Mouse (Mus musculus) CD8-positive naive resting alpha-beta T cell, adult 2 months (primary cell): ENCODE results near the gene Frmd6.
A peak's percentile ranks its signal among the peaks of the same experiment; 100 is the strongest.

ENCODE experiments used
- DNase-seq, 2 experiments: peaks; one replicate each; pipeline ENCODE4 v3.0.0; 2022; ENCODE audit warnings: low read depth in 2 of 2, low spot score in 2 of 2

Frmd6 gene

DNA sequence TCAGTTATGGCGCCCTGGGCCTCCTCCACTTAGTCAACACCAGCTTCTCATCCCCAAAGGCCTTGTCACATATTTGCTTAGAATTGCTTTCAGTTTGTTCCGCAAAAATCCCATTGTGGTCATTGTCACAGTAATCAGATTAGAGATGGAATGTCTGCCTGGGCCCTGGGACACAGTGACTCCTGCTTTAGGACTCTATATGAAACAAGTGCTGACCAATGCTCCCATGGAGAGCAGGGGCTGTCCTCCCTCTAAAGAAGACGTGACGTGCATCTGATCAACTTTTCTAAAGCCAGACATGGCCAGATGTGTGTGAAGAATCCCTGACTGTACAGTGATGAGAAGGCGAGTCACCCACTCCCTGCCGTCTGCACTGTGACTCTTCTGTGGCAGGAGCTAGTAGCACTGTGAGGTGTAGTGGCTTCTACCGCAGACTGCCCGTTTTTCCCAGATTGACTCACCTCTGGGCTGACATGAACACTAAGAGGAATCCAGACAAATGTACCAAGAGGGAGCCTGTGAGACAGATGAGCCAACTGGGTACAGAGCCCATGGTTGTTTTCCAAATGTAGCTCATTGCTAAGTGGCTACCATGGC is 65.7 kb downstream of the Frmd6 start:
- no peak for DNase-seq

DNA sequence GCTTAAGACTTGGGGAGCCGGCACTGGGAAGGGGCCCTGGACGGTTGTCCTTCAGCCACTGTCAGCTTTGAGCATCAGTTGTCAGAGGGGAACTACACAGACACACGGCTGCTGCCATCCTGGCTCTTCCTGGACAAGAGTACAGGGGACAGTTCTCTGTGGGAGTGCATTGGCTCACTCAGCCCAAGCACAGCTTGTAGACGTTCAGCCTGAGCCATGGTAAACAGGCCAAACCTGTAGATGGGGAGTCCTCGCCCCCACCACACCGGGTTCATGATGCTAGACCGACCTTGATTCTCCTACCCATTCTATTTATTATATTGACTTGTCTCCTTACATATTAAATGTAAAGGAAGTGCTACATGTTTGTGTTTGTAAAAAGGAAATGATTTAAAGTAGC is 70.0 kb downstream of the Frmd6 start:
- DNase-seq, result no peak

DNA sequence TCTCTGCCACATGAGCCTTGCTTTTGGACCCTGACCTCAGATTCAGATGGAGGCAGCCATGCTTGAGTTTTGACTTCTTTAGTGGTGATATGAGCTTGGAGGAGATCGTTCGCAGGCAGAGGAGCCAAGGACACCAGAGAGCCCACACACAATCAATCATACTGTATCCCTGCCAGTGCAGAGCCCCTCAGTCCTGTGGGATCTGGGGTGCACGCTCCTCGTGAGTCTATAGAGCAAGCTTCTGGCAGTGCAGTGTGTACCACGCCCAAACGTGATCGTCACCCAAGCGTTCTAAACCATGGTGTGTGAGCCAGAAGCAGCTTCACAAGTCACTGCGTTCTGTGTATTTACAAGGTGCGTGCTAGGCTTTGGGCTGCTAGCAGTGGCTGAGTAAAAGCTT is 70.8 kb downstream of the Frmd6 start:
- no peak for DNase-seq

DNA sequence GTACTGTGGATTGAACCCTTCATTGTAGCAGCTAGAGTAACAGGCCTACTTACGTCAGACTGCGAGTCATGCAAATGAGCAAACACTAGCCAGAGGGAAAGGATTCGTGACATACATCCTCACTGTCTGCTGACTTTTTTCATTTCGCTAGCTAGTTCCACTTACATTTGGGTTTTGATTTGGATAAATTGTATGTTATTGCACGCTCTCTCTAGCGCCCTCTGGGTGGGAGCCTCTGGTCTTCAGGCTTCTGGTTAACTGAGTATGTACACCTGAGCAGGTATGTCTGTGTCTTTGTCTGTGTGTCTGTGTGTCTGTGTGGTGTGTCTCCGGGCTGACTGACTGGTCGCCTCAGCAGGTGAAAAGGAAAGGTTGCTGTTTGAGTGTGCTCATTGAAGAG is 72.1 kb downstream of the Frmd6 start:
- no peak for DNase-seq

DNA sequence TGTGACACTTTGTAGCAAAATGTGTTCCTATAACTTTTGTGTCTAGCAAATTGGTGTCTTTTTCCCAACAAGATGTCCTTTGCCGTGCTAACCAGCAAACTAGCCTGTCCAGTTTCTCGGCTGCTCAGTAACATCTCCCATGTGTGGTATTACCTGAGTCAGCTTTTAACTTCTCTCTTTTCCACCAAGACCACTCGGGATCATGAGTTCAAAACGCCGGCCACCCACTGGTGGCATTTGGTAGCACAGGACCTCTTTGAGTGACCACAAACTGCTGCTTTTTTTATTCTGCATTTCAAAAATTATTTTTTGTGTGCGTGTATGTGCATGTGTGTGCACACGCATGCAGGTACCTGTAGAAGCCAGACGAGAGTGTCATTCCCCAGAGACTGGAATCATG is 73.1 kb downstream of the Frmd6 start:
- no peak for DNase-seq

DNA sequence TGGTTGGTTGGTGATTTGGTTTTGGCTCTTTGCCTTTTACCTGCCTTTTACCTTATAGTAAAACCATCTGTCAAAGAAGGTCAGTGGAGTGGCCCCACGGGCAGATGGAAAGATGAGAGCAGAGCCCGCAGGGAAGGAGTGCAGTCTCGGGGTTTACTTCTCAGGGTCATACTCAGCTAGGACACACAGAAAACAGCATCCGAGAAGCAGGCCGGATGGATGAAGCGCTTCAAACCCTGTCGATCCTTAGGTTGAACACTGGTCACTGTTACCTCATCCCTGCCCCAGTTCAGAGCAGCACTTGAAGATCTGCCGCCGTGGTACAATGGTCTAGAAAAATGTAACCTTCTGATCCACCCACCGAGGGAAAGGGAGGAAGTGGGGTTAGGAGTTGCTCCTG is 79.2 kb downstream of the Frmd6 start:
- no peak for DNase-seq

DNA sequence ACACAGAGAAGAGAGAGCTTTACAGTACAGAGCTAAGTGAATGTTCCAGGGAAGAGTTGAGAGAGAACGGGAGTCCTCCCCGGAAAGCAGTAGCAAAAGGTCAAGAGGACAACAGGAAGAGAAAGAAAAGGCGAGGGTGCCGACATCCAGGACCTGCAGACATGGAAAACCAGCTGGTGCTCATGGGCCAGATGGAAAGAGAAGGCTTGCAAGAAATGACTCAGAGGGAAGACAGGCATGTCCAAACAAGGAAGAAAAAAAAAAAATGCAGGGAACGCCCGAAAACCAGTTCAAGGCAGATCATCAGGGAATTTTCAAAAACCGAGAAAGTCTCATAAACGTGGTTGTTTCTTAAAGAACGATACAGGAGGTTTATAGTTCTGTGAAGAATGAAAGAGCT is 81.6 kb downstream of the Frmd6 start:
- DNase-seq, result no peak

DNA sequence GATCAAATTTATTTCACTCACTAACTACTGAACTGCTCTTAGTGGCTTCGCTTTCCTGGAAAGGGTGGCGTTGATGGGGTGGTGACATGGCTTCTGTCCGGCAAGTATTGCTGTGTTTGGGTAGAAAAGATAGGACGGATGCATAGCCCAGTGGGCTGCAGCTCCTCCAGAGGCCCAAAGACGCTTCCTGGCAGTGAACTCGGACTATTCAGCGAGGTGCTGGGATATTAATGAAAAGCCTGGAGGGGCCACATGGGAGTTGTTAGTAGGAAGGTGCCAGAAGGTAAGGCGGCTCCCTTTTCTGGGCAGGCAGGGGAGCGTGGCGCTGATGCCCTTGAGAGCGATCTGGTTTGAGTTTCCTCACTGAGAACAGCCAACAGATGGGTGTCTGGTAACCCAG is 82.3 kb downstream of the Frmd6 start:
- no peak for DNase-seq

DNA sequence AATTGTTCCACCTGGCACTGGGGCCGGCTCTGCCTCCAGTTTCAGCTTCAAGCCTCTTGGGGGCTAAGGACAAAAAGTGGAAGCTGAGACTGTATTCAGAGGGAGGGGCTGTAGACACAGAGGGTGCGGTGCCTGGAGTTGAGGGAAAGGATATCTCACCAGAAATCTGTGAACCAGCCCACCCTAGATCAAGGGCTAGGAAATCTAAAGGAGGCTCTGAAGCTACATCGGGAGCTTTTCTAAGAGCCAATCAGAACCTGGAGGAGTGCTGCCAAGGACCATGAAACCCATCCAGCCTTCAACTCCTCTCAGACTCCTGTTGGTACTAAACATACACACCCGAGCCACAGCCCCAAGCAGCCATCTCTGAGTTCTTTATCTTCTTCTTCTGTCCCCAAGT is 82.8 kb downstream of the Frmd6 start:
- DNase-seq, result no peak

DNA sequence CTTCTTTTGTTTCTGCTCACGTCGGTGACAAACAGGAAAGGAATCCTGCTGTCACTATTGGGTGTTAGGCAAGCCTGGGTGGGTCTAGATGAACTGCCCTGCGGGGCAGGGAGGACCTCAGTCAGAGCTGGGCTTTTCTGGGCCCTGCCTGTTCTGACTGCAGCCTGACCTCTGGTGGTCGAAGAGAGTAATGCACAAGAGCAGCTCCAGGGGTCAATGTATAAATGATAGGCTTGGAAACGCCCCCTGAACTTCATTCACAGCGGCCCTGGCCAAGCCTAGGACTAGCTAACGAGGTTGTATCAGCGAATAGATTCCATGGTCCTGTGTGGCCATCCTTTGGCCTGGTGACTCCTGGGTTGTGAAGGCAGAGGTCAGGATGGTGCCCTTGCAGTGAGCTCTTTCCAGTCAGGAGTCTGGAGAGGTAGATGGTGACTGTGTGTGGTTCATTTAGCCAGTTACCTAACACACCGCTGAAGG is 85.0 kb downstream of the Frmd6 start:
- peak; percentile 66 to 75 for DNase-seq

DNA sequence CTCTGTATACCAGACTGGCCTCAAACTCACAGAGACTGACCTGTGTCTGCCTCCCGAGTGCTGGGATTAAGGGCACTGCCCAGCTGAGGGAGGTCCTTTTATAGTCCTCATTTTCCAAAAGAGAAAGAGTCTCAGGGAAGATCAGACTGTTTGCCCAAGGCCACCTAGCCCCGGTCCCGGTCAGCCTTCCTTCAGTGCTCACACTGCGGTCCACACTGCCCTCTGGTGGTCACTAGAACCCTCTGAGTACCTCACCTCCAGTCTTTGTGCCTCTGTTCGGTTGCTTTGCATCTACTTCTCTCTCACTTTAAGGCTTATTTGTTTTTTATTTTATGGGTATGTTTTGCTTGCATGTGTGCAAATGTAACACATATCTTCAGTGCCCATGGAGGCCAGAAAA is 85.7 kb downstream of the Frmd6 start:
- peak; percentile 43 to 58 for DNase-seq

DNA sequence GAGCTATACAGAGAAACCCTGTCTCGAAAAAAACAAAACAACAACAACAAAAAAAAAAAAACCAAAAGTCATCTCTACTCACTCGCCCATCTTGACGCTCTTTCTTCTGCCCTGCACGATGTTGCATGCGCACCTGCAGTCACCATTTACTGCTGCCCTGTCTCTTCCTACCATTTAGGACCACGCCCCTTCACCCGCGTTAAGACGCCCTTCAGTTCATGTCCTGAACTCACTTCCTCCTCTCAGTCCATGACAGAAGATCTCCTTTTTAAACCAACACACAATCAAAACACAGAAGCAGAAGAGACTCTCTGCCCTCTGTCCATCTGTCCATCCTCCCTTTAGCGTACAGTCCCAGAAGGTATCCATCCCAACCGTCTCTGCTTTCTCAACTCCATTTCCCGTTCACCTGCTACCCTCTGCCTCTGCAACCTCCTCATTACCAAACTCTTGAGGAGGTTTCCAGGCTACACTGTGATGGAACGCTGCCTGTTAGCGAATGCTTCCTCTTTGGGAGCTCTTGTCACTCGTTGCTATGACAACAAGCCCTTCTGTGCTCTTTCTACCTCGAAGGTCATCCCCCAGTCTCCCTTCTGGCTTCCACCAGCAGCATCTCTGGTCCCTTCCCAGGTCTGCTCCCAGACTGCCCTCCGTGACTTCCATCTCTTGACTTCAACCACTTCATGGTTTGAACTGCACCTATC is 86.5 kb downstream of the Frmd6 start:
- DNase-seq, result no peak

DNA sequence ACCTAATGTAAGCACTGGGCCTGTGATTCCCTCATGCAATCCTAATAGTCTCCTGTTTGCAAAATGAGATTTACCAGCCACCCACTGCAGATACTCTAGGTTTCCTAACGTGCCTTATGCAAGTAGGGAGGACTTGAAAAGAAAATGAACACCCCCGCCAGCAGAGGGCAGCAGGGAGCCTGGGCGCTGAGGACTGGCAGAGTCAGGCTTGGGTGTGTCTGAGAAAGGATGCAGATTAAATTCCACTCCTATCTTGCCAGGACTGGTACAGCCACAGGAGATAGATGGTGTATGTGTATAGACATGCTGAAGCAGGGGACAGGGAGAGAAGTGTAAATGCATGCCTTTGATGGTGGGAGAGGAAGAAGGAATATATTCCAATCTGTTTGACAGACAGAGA is 88.1 kb downstream of the Frmd6 start:
- DNase-seq, result peak; percentile 83 to 89

DNA sequence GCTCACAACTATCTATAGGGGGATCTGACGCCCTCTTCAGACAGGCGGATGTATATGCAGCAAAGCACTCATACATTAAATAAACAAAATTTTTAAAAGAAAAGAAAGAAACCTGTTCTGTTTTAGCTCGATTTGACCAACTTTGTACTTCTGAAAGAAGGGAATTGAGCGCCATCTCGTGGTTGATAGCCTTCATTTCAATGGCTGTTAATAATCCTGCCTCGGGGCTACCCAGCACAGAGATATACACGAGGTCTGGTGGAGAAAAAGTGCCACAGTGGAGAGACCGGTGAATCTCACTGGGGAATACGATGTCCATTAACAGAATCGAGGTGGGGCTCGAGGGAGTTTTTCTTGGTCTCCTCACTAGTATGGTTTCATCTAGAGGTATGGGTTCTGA is 89.1 kb downstream of the Frmd6 start:
- peak in 1 of 2 experiments; percentile 47 for DNase-seq

DNA sequence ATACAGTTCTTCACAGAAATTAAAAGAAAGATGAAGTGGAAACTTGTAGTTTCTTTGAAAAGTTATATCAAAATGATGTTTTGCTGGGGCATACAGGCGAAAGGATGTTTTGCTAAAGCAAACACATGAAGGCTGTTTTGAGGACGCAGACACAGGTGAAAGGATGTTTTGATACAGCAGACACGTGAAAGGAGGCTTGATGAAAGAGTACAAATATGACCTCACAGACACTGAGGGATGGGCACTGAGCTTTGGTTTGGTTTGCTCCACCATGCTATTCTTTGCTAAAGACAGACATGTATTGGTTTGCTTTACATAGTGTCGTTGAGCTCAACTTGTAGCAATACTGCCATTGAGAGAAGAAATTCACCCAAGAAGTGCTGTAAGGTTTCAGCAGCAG is 104.5 kb downstream of the Frmd6 start:
- DNase-seq, result no peak

DNA sequence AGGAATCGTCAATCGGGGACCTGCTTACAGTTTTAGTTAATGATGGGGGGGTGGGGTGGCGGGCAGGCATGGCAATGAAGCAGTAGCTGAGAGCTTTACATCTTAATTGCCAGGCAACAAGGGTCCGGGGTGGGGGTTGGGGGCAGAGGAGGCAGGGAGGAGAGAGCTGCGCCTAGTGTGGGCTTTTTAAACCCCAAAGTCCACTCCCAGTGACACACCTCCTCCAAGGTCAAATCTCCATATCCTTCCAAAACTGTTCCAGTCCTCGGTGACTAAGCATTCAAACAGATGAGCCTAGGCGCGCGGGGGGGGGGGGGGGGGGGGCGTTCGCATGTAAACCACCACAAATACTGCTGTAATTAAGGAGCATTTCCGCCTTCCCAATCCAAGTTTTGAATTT is 111.8 kb downstream of the Frmd6 start:
- no peak for DNase-seq

DNA sequence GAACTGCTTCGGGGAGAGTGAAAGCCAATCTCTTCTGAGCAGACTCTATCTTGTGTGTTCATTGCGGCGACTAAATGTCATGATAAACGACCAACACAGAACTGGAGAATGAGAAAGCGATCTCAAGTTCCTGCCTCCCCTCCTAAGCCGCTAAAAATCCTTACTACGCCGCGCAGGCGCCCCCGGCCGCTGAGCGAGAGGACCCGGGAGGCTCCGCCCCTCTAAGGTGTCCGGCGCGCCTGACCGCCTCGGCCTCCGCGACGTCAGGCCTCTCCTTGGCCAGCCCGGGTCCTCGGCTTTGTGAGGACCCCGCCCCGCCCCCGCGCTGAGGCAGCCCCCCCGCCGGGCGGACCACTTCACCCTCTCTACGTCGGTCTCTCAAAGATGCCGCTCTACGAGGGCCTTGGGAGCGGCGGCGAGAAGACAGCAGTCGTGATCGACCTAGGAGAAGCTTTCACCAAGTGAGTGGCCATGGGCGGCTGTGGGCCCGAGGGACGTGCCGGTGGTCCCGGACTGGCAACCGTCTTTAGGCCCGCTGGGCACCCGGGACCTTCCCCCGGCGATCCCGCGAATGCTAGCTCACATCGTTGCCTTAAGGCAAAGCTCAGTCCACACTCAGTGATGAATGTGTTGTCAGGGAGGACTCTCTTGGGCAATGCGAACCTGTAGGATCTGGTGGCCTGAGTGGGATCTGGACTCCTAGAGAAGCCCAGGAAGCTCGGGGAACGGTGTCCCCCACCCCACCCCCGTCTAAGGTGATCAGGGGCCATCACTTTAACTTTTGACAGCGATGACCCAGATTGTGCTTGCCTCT is 112.5 kb downstream of the Frmd6 start, which contains the start of gene Actr10:
Gene Actr10, plus strand, starts transcription at position 287 of the 814 bp plus-strand sequence.
- peak; percentile 92 for DNase-seq

DNA sequence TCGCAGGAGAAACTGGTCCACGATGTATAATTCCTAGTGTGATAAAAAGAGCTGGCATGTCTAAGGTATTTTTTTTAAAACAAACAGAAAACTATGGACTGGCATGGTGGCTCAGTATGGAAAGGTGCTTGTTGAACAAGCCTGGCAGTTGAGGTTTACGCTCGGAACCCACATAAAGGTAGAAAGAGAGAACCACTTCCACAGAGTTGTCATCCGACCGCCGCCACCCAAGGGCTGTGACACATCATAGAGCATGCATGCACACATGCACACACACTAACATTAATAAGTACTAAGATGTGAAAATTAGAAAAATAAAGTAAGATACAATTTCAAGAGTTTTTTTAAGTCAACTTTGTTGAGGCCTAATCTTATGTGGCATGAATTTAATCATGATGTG is 115.5 kb downstream of the Frmd6 start:
- DNase-seq, result peak; percentile 56 to 80

DNA sequence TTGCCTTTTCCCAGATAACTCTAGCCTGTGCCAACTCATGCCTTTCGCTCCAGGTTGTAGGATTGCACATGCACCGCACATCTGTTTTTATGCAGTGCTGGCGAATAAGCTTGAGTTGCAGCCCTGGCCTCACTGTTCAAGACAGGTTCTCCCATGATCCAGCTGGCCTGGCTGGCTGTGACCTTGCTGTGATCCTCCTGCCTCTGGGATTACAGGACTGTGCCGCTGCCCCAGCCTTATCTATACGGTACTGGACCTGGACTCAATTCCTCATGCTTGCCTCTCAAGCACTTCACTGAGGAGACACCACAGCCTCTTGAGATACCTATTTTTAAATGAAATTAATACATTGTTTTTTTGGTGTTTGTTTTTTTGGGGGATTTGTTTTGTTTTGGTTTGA is 118.9 kb downstream of the Frmd6 start:
- no peak for DNase-seq

DNA sequence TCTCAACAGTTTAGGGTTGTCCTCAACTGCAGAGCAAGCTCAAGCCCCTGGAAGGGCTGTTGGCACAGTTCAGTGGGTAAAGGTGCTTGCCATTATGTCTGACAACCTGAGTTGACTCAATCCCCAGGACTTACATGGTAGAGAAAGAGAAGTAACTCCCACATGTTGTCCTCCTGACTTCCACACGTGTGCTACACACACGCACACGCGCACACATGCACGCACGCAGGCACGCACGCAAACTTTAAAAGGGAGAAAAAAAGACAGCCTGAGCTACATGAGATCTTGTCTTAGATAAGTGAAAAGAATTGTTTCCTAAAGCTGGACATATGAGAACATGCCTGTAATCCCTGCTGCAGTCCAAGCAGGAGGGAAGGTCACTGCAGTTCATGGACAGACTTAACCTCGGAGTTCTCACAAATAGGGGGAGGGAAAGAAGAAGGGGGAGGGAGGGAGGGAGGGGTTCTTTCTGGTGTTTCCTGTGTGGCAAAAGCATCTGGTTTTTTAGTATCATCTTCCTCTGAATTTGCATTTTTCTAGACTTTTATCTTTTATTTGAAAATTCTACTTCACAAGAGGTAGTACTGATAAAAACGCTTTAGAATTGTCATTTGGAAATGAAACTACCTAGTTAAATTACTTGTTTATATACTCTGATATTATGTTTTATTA is 121.4 kb downstream of the Frmd6 start:
- DNase-seq, result no peak
